Mouse (Mus musculus) heart, embryonic 10.5 days (tissue): ENCODE measurements at regions not wholly inside any gene's neighbourhood (a gene's known extent, or its start where the extent isn't known, plus 50 kb on each side); places are given as distances from the start of the nearest gene placed in this dataset.

Experiments
- DNase-seq: peaks from one replicate; pipeline ENCODE4 v3.0.0-alpha.2; 2017; ENCODE audit warnings: low spot score
- H3K27ac ChIP-seq: fragments of 300-500 bp; sonication (generic); 2 replicates; pipeline ENCODE4 v1.5.1; 2016; ENCODE audit warnings: mild to moderate bottlenecking
- H3K27me3 ChIP-seq: fragments of 300-500 bp; sonication (generic); 2 replicates; pipeline ENCODE4 v1.6.1; 2016; ENCODE audit warnings: mild to moderate bottlenecking; ENCODE audit not compliant: poor library complexity, insufficient read depth, severe bottlenecking
- H3K36me3 ChIP-seq: fragments of 300-500 bp; sonication (generic); 2 replicates; pipeline ENCODE4 v1.6.1; 2016; ENCODE audit warnings: mild to moderate bottlenecking, moderate library complexity
- H3K4me1 ChIP-seq: fragments of 300-500 bp; sonication (generic); 2 replicates; pipeline ENCODE4 v1.6.1; 2016; ENCODE audit warnings: mild to moderate bottlenecking
- H3K4me3 ChIP-seq: fragments of 300-500 bp; sonication (generic); 2 replicates; pipeline ENCODE4 v1.5.1; 2016; ENCODE audit warnings: mild to moderate bottlenecking, moderate library complexity
- H3K9me3 ChIP-seq: fragments of 300-500 bp; sonication (generic); 2 replicates; pipeline ENCODE4 v1.6.1; 2016; ENCODE audit warnings: mild to moderate bottlenecking, moderate library complexity
- WGBS: fragments of 180-500 bp; shearing (Covaris S2); methylation state at CpG from one replicate; pipeline ENCODE4 v1.1.7; 2016; 5-methylcytosine and 5-hydroxymethylcytosine counted together

DNA sequence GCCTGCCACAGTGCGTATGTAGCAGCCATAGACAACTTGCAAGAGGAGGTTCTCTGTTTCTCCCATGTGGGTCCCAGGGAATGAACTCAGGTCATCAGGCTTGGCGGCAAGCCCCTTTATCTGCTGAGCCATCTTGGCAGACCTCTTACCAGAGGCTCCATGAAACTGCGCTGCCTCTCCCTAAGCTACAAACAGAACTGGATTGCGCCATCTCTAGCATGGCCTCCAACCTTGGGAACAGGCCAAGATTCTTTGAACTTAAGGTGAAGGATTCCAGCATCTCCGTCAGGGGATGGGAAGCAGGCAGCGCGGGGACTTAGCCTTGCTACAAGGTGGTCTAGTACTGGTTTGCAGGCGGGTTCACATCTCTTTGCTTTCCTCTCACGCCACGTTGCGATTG is 201.8 kb upstream of the Kazn start:
- H3K4me1 ChIP-seq = peaks cover 14% of the 10 kb centered on the region

DNA sequence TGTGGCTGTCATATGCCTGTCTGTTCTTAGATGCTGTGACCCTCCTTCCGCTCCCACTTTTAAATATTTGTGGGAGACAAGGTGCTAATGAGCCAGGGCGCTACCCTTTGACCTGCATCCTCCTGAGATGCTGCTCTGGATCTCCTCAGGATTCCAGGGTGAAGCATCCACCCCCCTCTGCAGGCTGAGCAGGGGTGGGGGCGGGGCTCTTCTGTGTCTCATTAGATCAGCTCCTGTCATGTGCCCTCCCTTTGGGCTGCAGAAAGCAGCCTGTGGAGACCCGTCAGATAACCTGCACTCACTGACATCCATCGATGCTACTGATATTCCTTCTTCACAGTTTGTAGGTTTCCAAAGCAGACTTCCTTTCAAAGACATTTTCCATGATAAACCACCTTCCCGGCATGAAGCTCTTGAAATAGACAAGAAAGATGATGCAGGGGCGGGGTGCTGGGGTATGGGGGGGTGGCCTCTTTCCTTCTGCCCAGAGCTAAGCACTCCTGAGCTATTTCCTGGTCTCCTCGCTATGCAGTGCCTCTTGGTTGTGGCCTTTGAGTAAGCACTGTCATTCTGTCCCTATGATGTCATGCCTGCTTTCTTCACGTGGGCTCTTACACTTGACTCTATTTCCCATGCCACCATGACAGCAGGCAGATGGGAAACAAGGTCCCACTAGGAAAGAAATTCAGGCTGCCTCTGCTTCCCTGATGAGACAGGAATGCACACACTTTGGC is 200.4 kb upstream of the Kazn start:
- Histone ChIP-seq H3K27ac (no peak overlapping the region), H3K27me3 (no peaks in the 10 kb centered on the region), H3K4me1 (peaks cover 14% of the 10 kb centered on the region), H3K36me3 (no peaks in the 10 kb centered on the region), H3K4me3 (no peak overlapping the region), H3K9me3 (no peaks in the 10 kb centered on the region)
- DNase-seq = no peak
- 34% methylated on average over 9 of the region's 9 CpGs for WGBS

More for the DNA sequence above, 201.8 kb upstream of the Kazn start:
- H3K4me3 ChIP-seq = no peak overlapping the region
- 82% methylated on average over 11 of the region's 11 CpGs for WGBS
- H3K27ac ChIP-seq = no peak overlapping the region
- DNase-seq = no peak
- H3K27me3 ChIP-seq = no peaks in the 10 kb centered on the region
- H3K36me3 ChIP-seq = no peaks in the 10 kb centered on the region
- no peaks in the 10 kb centered on the region for H3K9me3 ChIP-seq

DNA sequence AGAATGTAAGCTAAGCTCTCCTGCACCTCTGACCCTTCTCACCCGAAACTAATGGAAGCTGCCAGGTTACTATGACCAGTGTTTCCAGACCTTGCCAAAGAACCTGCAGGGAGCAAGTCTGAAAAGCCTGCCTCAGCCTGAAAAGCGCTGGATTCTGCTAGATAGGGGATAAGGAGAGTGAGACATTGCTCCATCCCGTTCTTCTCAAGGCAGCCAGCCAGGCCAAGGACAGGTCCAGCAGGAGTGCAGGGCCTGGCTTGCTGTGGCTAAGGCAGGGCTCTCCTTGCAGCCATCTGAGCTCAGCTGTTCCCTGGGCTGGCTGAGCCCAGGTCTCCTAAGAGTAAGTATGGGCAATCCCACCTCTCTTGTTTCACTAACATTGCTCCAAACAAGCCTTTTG is 185.4 kb upstream of the Kazn start:
- Histone ChIP-seq H3K4me3 (no peak overlapping the region), H3K27me3 (no peaks in the 10 kb centered on the region), H3K4me1 (no peaks in the 10 kb centered on the region), H3K9me3 (no peaks in the 10 kb centered on the region), H3K36me3 (no peaks in the 10 kb centered on the region), H3K27ac (no peak overlapping the region)
- 79% methylated on average over 3 of the region's 3 CpGs for WGBS
- DNase-seq = no peak

DNA sequence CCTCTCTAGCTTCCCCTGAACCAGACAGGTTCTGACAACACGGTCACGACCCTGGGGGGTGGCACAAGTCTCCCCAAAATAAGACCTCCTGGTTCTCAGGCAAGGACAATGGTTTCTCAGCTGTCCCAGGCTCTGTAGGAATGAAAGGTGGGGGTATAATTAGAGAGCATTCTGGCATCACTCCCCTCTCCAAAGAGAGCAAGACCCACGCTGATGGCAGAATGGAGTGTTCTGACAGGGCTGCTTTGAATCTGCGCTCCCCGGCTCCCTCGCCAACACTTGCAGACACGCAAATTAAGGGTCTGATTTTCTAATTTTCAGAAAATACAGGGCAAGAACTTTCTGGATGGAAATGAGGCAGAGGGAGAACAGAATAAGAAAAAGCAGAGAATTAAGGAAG is 181.2 kb upstream of the Kazn start:
- no peak overlapping the region for H3K4me3 ChIP-seq
- no peaks in the 10 kb centered on the region for H3K4me1 ChIP-seq
- H3K36me3 ChIP-seq = no peaks in the 10 kb centered on the region
- H3K9me3 ChIP-seq = no peaks in the 10 kb centered on the region
- H3K27me3 ChIP-seq = no peaks in the 10 kb centered on the region
- 76% methylated on average over 7 of the region's 7 CpGs for WGBS
- no peak overlapping the region for H3K27ac ChIP-seq
- no peak for DNase-seq

DNA sequence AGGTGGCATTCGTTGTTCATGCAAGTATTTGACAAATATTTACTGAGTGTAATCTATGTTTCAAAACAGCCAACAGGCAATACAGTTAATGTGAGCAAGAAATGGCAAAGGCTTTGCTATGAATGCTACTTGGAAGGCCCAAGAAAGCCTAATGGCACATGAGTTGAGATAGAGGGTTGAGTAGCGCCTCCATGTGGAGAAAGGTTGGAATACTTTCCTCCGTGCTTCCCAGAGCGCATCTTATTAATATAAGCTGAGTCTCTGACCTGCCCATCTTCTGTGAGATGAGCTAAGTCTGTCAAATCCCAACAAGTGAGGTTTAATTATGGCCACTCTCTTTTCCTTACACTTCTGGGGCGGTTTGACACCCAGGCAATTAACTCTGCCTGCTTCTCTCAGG is 175.7 kb upstream of the Kazn start:
- 60% methylated on average over 5 of the region's 5 CpGs for WGBS
- DNase-seq = no peak
- H3K27ac ChIP-seq = no peak overlapping the region
- H3K4me3 ChIP-seq = no peak overlapping the region
- H3K9me3 ChIP-seq = no peaks in the 10 kb centered on the region
- no peaks in the 10 kb centered on the region for H3K36me3 ChIP-seq
- no peaks in the 10 kb centered on the region for H3K27me3 ChIP-seq
- H3K4me1 ChIP-seq = no peaks in the 10 kb centered on the region

DNA sequence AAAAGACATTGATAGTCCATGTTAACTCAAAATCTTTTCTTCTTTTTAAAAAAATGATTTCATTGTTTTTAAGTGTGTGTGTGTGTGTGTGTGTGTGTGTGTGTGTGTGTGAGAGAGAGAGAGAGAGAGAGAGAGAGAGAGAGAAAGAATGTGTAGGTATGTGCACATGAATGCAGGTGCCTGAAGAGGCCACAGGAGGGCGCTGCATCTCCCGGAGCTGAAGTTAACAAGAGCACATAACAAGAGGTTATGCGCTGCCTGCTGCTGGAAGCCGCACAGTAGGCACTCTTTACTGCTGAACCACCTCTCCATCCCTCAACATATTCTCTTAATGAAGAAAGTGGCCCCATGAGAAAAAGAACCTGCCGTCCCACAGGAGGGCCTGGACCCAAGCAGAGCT is 172.6 kb upstream of the Kazn start:
- Histone ChIP-seq H3K36me3 (no peaks in the 10 kb centered on the region), H3K9me3 (no peaks in the 10 kb centered on the region), H3K4me3 (no peak overlapping the region), H3K27me3 (no peaks in the 10 kb centered on the region), H3K27ac (no peak overlapping the region), H3K4me1 (0 out of 2 replicates have a peak, but pooled peaks cover 2% of the 10 kb centered on the region)
- DNase-seq = no peak
- WGBS = 84% methylated on average over 5 of the region's 5 CpGs

DNA sequence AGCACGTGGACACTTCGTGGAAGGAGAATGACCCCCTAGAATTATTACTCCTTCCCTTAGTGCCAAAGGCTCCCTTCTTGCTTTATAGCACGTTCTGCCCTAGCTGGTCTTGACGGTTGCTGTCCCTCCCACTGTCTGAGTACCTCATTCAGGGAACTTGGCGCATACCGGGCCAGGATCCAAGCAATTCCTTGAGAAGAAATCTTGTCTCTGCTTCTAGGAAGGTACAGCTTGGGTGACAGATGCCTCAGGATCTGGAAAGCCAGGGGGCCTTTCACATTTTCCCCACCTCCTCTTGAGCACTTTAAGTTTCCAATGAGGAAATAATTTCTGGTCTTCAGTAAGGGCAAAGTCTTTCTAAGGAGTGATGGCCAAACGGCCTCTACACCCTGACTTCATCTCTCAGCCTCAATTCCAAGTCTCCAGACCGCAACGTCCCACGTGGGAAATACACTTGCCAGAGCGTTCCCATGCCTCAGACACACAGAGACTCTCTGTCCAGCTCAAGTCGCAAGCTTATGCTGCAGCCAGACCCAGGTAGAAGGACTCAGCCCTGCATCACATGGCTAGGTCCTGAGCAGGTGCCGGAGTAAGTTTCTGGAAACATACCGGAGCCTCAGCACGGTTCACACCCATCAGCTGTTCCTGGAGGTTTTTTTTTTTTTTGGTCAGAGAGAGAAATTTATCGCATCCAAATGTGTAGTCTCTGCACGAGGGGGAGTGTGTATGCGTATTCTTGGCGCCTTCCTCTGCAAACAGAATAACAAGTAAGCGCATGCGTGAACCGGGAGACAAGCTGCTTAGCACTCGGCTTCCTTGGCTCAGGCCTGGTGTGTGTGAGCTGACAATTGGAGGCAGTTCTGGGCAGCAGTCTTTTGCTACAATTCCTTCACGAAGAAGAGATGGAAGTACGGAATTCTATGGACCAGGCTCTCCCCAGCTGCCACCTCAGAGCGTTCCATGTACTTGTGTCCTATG is 171.7 kb upstream of the Kazn start:
- Histone ChIP-seq H3K4me3 (no peak overlapping the region), H3K36me3 (no peaks in the 10 kb centered on the region), H3K9me3 (no peaks in the 10 kb centered on the region), H3K27me3 (no peaks in the 10 kb centered on the region), H3K4me1 (0 out of 2 replicates have a peak, but pooled peaks cover 2% of the 10 kb centered on the region), H3K27ac (no peak overlapping the region)
- DNase-seq = no peak
- WGBS = 84% methylated on average over 26 of the region's 26 CpGs

DNA sequence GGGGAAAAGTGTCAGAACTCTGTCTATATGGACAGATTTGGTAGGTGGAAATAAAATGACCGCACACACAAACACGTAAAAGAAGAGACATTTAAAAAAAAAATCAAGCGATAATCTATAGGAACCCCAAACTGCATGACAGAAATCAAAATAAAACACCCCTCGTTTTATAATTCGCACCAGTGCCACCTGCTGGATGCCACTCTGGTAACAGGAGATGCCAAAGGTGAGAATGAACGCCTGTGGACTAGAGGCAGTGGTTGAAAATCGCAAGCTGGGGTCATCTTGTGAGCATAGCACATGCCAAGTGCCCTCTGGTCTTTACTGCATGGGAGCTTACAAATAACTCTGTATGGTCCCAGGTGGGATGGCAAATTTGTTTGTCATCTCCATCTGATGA is 158.7 kb upstream of the Kazn start:
- Histone ChIP-seq H3K27me3 (no peaks in the 10 kb centered on the region), H3K4me1 (no peaks in the 10 kb centered on the region), H3K27ac (no peak overlapping the region), H3K9me3 (no peaks in the 10 kb centered on the region), H3K4me3 (no peak overlapping the region), H3K36me3 (no peaks in the 10 kb centered on the region)
- no peak for DNase-seq
- WGBS = 69% methylated on average over 7 of the region's 7 CpGs

DNA sequence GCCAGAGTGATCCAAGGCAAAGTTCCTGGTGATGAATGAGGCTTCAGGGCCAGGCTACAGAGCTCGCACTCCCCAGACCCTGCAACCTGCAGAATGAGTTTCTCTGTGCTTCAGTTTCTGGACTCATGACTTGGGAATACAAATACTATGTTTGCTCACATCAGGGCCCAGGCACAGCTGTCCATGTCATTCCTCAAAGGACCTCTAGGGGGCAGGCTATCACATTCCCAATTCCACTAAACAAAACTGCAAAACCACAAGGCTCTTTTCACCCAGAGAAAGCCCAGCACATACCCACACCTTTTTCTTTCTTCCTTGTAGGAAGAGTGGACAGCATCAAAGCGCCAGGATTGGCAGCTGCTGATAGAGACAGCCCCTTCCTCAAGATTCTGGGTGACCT is 153.7 kb upstream of the Kazn start:
- no peaks in the 10 kb centered on the region for H3K9me3 ChIP-seq
- WGBS = 51% methylated on average over 2 of the region's 2 CpGs
- H3K27me3 ChIP-seq = no peaks in the 10 kb centered on the region
- H3K36me3 ChIP-seq = no peaks in the 10 kb centered on the region
- DNase-seq = no peak
- no peak overlapping the region for H3K27ac ChIP-seq
- H3K4me1 ChIP-seq = no peaks in the 10 kb centered on the region
- H3K4me3 ChIP-seq = no peak overlapping the region

DNA sequence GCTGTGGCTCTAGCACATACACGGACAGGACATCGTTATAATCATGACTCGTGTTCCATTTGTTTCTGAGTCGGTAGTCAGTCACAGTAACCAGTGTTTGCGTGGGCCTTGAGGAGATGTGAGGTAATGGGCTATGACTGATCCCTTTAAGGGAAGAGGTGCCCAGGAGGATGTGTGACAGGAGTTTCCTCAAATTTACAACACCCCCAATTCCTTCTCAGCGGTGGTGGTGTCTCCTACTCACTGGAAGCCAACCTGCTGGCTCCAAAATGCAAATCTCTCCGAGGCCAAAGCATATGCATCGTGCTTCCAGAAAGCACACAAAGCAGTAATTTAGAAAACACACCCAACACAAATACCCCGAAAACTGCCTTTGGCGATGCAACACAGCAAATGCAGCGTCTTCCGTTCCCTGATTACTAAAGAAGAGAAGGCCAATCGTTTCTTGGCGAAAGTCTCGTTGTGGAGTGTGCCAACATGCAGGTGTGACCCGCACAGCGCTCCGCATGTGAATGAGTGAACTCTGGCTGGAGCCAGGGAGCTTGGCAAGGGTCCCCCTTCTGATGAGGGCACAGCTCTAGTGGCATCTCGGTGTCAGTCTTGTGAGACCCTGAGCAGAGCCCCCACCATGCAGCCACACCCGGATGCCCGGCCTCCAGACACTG is 151.5 kb upstream of the Kazn start:
- H3K4me1 ChIP-seq = no peaks in the 10 kb centered on the region
- H3K9me3 ChIP-seq = no peaks in the 10 kb centered on the region
- no peak for DNase-seq
- H3K36me3 ChIP-seq = no peaks in the 10 kb centered on the region
- WGBS = 87% methylated on average over 21 of the region's 21 CpGs
- no peak overlapping the region for H3K4me3 ChIP-seq
- H3K27me3 ChIP-seq = no peaks in the 10 kb centered on the region
- no peak overlapping the region for H3K27ac ChIP-seq

DNA sequence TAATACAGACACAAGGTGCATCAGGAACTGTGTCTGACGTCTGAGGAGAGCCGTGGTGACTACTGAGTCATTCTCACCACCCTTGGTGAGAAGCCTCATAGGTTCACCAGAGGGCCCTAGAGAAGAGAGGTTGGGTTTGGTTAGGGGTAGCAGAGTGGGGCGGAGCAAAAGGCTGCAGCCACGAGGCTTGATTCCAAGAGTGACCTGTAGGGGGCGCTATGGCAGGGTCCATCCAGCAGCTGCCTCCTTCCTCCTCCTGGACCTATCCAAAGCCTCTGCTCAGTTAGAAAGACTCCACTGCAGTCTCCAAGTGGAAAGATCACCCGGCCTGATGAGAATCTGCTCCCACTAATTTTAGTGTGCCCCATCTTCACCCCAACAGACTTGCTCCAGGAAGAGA is 149.3 kb upstream of the Kazn start:
- no peak for DNase-seq
- 71% methylated on average over 6 of the region's 6 CpGs for WGBS

DNA sequence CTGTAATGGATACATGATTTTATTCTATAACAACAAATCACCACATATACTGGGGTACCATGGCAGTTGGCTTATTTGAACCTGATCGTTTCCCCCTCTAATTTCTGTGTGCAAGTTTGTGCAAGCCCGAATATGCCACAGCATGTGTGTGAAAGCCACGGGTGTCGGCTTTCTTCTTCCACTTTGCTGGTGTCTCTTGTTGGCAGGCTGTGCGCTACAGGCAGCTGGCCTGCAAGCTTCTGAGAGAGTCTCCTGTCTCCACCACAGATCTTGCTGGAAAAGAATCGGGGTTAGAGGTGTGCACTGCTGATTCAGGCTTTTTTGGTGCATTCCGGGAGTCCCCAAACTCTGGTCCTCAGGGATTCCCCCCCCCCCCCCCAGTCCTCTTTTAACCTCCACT is 142.0 kb upstream of the Kazn start:
- no peaks in the 10 kb centered on the region for H3K36me3 ChIP-seq
- WGBS = 73% methylated on average over 7 of the region's 7 CpGs
- DNase-seq = no peak
- H3K4me3 ChIP-seq = no peak overlapping the region
- no peaks in the 10 kb centered on the region for H3K9me3 ChIP-seq
- H3K27me3 ChIP-seq = no peaks in the 10 kb centered on the region; the same call in 1 of the 2 replicates
- H3K27ac ChIP-seq = no peak overlapping the region
- H3K4me1 ChIP-seq = 0 out of 2 replicates have a peak, but pooled peaks cover under 1% of the 10 kb centered on the region

More for the DNA sequence above, 149.3 kb upstream of the Kazn start:
- H3K4me3 ChIP-seq = no peak overlapping the region
- H3K27ac ChIP-seq = no peak overlapping the region
- no peaks in the 10 kb centered on the region for H3K36me3 ChIP-seq
- no peaks in the 10 kb centered on the region for H3K27me3 ChIP-seq
- no peaks in the 10 kb centered on the region for H3K9me3 ChIP-seq
- H3K4me1 ChIP-seq = no peaks in the 10 kb centered on the region

DNA sequence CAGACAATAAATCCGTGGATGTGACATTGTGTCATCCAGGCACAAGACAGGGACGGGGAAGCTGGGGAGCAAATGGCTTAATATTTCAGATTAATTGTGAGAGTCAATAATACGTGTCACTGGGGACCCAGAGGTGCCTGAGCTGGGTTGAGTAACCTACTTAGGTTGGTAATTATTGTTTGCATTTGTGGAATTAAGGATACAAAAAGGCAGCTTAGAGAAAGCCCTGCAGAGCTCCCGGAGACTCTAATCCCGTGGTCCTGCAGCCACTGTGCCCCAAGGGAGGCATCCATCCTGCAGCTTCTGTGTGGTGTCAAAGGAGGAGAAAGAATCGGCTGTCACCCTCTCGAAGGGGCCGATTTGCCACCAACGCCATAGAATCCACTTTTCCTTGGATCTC is 139.3 kb upstream of the Kazn start:
- WGBS = 46% methylated on average over 9 of the region's 9 CpGs
- Histone ChIP-seq H3K27ac (no peak overlapping the region), H3K36me3 (no peaks in the 10 kb centered on the region), H3K4me1 (0 out of 2 replicates have a peak, but pooled peaks cover 3% of the 10 kb centered on the region), H3K4me3 (no peak overlapping the region), H3K27me3 (no peaks in the 10 kb centered on the region; the same call in 1 of the 2 replicates), H3K9me3 (no peaks in the 10 kb centered on the region)
- no peak for DNase-seq
